Mouse (Mus musculus): ENCODE measurements around the gene Fam213a. TPM values are rescaled to one million over a fixed set of nuclear protein-coding genes. Genes with fewer than 3 reads are reported as not detected.

Fam213a gene
- polyA plus RNA-seq, 1 experiment = 7.3 TPM

- Histone ChIP-seq H3K4me1 (replicated peaks; ENCODE audit: control insufficient read depth, insufficient read depth, low read length) (no peaks in the 10 kb centered on the region), H3K4me3 (ENCODE audit: control insufficient read depth, insufficient read depth, low read length) (no peak overlapping the region), H3K27ac (ENCODE audit: control insufficient read depth, insufficient read depth, low read length) (no peak overlapping the region), H3K27me3 (ENCODE audit: control insufficient read depth, insufficient read depth, low read length) (no peaks in the 10 kb centered on the region), H3K36me3 (ENCODE audit: control insufficient read depth, insufficient read depth, low read length) (no peaks in the 10 kb centered on the region)
- no peak for DNase-seq
- TF ChIP-seq CTCF (IDR thresholded peaks at IDR 0.05; ENCODE audit: borderline replicate concordance, control insufficient read depth, extremely low read depth, insufficient read depth, low read length, poor library complexity) (no peak), POLR2A (IDR thresholded peaks at IDR 0.05; ENCODE audit: control insufficient read depth, extremely low read depth, insufficient read depth, low read length, poor library complexity) (no peak)
- WGBS = 98% methylated on average over 3 of the region's 3 CpGs
Observed at GRCm38 (mm10) chr14:40996171-40996570, 17.4 kb downstream of the Fam213a start.

- no peak overlapping the region for H3K27ac ChIP-seq (ENCODE audit: control insufficient read depth, insufficient read depth, low read length)
- H3K36me3 ChIP-seq (ENCODE audit: control insufficient read depth, insufficient read depth, low read length) = no peaks in the 10 kb centered on the region
- no peak for DNase-seq
- no peaks in the 10 kb centered on the region for H3K27me3 ChIP-seq (ENCODE audit: control insufficient read depth, insufficient read depth, low read length)
- TF ChIP-seq CTCF (IDR thresholded peaks at IDR 0.05; ENCODE audit: borderline replicate concordance, control insufficient read depth, extremely low read depth, insufficient read depth, low read length, poor library complexity) (no peak), POLR2A (IDR thresholded peaks at IDR 0.05; ENCODE audit: control insufficient read depth, extremely low read depth, insufficient read depth, low read length, poor library complexity) (no peak)
- 67% methylated on average over 6 of the region's 6 CpGs for WGBS
- H3K4me1 ChIP-seq (replicated peaks; ENCODE audit: control insufficient read depth, insufficient read depth, low read length) = no peaks in the 10 kb centered on the region
- H3K4me3 ChIP-seq (ENCODE audit: control insufficient read depth, insufficient read depth, low read length) = no peak overlapping the region
Observed at GRCm38 (mm10) chr14:40992464-40992863, 21.1 kb downstream of the Fam213a start.

GRCm38 (mm10) chr14:40988780-40989179 lies 24.8 kb downstream of the Fam213a start:
- Histone ChIP-seq H3K27ac (ENCODE audit: control insufficient read depth, insufficient read depth, low read length) (no peak overlapping the region), H3K36me3 (ENCODE audit: control insufficient read depth, insufficient read depth, low read length) (no peaks in the 10 kb centered on the region), H3K4me3 (ENCODE audit: control insufficient read depth, insufficient read depth, low read length) (no peak overlapping the region), H3K4me1 (replicated peaks; ENCODE audit: control insufficient read depth, insufficient read depth, low read length) (no peaks in the 10 kb centered on the region), H3K27me3 (ENCODE audit: control insufficient read depth, insufficient read depth, low read length) (no peaks in the 10 kb centered on the region)
- WGBS = 94% methylated on average over 5 of the region's 5 CpGs
- DNase-seq = no peak
- TF ChIP-seq CTCF (IDR thresholded peaks at IDR 0.05; ENCODE audit: borderline replicate concordance, control insufficient read depth, extremely low read depth, insufficient read depth, low read length, poor library complexity) (no peak), POLR2A (IDR thresholded peaks at IDR 0.05; ENCODE audit: control insufficient read depth, extremely low read depth, insufficient read depth, low read length, poor library complexity) (no peak)

GRCm38 (mm10) chr14:40987184-40987583 lies 26.4 kb downstream of the Fam213a start:
- Histone ChIP-seq H3K36me3 (ENCODE audit: control insufficient read depth, insufficient read depth, low read length) (no peaks in the 10 kb centered on the region), H3K27ac (ENCODE audit: control insufficient read depth, insufficient read depth, low read length) (no peak overlapping the region), H3K4me1 (replicated peaks; ENCODE audit: control insufficient read depth, insufficient read depth, low read length) (no peaks in the 10 kb centered on the region), H3K27me3 (ENCODE audit: control insufficient read depth, insufficient read depth, low read length) (no peaks in the 10 kb centered on the region), H3K4me3 (ENCODE audit: control insufficient read depth, insufficient read depth, low read length) (no peak overlapping the region)
- no peak for DNase-seq
- 96% methylated on average over 2 of the region's 2 CpGs for WGBS
- TF ChIP-seq POLR2A (IDR thresholded peaks at IDR 0.05; ENCODE audit: control insufficient read depth, extremely low read depth, insufficient read depth, low read length, poor library complexity) = no peak
- no peak for TF ChIP-seq CTCF (IDR thresholded peaks at IDR 0.05; ENCODE audit: borderline replicate concordance, control insufficient read depth, extremely low read depth, insufficient read depth, low read length, poor library complexity)

- H3K4me3 ChIP-seq (ENCODE audit: control insufficient read depth, insufficient read depth, low read length) = no peak overlapping the region
- no peaks in the 10 kb centered on the region for H3K4me1 ChIP-seq (replicated peaks; ENCODE audit: control insufficient read depth, insufficient read depth, low read length)
- H3K36me3 ChIP-seq (ENCODE audit: control insufficient read depth, insufficient read depth, low read length) = no peaks in the 10 kb centered on the region
- H3K27ac ChIP-seq (ENCODE audit: control insufficient read depth, insufficient read depth, low read length) = no peak overlapping the region
- WGBS = 74% methylated on average over 4 of the region's 4 CpGs
- H3K27me3 ChIP-seq (ENCODE audit: control insufficient read depth, insufficient read depth, low read length) = no peaks in the 10 kb centered on the region
- DNase-seq = no peak
- TF ChIP-seq POLR2A (IDR thresholded peaks at IDR 0.05; ENCODE audit: control insufficient read depth, extremely low read depth, insufficient read depth, low read length, poor library complexity) = no peak
- no peak for TF ChIP-seq CTCF (IDR thresholded peaks at IDR 0.05; ENCODE audit: borderline replicate concordance, control insufficient read depth, extremely low read depth, insufficient read depth, low read length, poor library complexity)
Observed at GRCm38 (mm10) chr14:40985635-40986034, 28.0 kb downstream of the Fam213a start.

- Histone ChIP-seq H3K27ac (ENCODE audit: control insufficient read depth, insufficient read depth, low read length) (no peak overlapping the region), H3K4me1 (replicated peaks; ENCODE audit: control insufficient read depth, insufficient read depth, low read length) (no peaks in the 10 kb centered on the region), H3K36me3 (ENCODE audit: control insufficient read depth, insufficient read depth, low read length) (no peaks in the 10 kb centered on the region), H3K27me3 (ENCODE audit: control insufficient read depth, insufficient read depth, low read length) (no peaks in the 10 kb centered on the region; the same call in 1 of the 2 replicates), H3K4me3 (ENCODE audit: control insufficient read depth, insufficient read depth, low read length) (no peak overlapping the region)
- 91% methylated on average over 1 of the region's 1 CpGs for WGBS
- no peak for DNase-seq
- TF ChIP-seq POLR2A (IDR thresholded peaks at IDR 0.05; ENCODE audit: control insufficient read depth, extremely low read depth, insufficient read depth, low read length, poor library complexity) (no peak), CTCF (IDR thresholded peaks at IDR 0.05; ENCODE audit: borderline replicate concordance, control insufficient read depth, extremely low read depth, insufficient read depth, low read length, poor library complexity) (no peak)
Observed at GRCm38 (mm10) chr14:40979723-40980122, 33.9 kb downstream of the Fam213a start.

- WGBS = 77% methylated on average over 4 of the region's 4 CpGs
- no peaks in the 10 kb centered on the region for H3K36me3 ChIP-seq (ENCODE audit: control insufficient read depth, insufficient read depth, low read length)
- no peak for DNase-seq
- no peaks in the 10 kb centered on the region for H3K4me1 ChIP-seq (replicated peaks; ENCODE audit: control insufficient read depth, insufficient read depth, low read length)
- TF ChIP-seq POLR2A (IDR thresholded peaks at IDR 0.05; ENCODE audit: control insufficient read depth, extremely low read depth, insufficient read depth, low read length, poor library complexity) (no peak), CTCF (IDR thresholded peaks at IDR 0.05; ENCODE audit: borderline replicate concordance, control insufficient read depth, extremely low read depth, insufficient read depth, low read length, poor library complexity) (no peak)
- H3K27ac ChIP-seq (ENCODE audit: control insufficient read depth, insufficient read depth, low read length) = no peak overlapping the region
- H3K27me3 ChIP-seq (ENCODE audit: control insufficient read depth, insufficient read depth, low read length) = no peaks in the 10 kb centered on the region; the same call in 1 of the 2 replicates
- H3K4me3 ChIP-seq (ENCODE audit: control insufficient read depth, insufficient read depth, low read length) = no peak overlapping the region
Observed at GRCm38 (mm10) chr14:40979002-40979401, 34.6 kb downstream of the Fam213a start.
